Comparison of ENCODE assay signal across 39 mouse cellular contexts in genomic region chr5:3692956-3693355, GRCm38 (mm10). TPM values are rescaled to one million over a fixed set of nuclear protein-coding genes. Genes with fewer than 3 reads are reported as not detected.
"Had no signal": no experiment of that assay in that cellular context is flagged by ENCODE, and none has a peak within 500 bp of the region (broad histone marks: within the 10 kb centered on the region; RNA-seq: fewer than 3 reads in every experiment).

No protein-coding gene starts in this region.

- DNase-seq: gastrocnemius, postnatal 14 days; gastrocnemius, postnatal 36 days; heart, adult 2 months; heart, postnatal 14 days; heart, postnatal 36 days; kidney, adult 11 months; kidney, adult 2 months; kidney, adult 9 months; kidney, postnatal 14 days; kidney, postnatal 36 days; liver; liver, embryonic 13.5 days; liver, postnatal 0 days had no signal

RNA-seq across cellular contexts. Expression of gene Tmbim7, which starts 42.0 kb away (rescaled TPM):
- total RNA-seq: gastrocnemius, adult 8-10 months; gastrocnemius, postnatal 14 days; gastrocnemius, postnatal 36 days; heart, adult 2 months; heart, postnatal 14 days; heart, postnatal 36 days; hematopoietic stem cell, adult 5-6 weeks; hindbrain, postnatal 0 days; layer of hippocampus, adult 18-20 months; layer of hippocampus, adult 8-10 months; layer of hippocampus, postnatal 10 days; layer of hippocampus, postnatal 25 days; left cerebral cortex, adult 2 months; left cerebral cortex, postnatal 14 days; left cerebral cortex, postnatal 36 days had no signal
- polyA plus RNA-seq: heart, embryonic 11.5 days; heart, embryonic 13.5 days; heart, embryonic 15.5 days; heart, postnatal 0 days; hindbrain, embryonic 11.5 days; hindbrain, embryonic 13.5 days; hindbrain, embryonic 15.5 days; hindbrain, postnatal 0 days; intestine, embryonic 14.5 days; intestine, embryonic 16.5 days; kidney, adult 2 months; kidney, embryonic 15.5 days; kidney, postnatal 0 days; large intestine, adult 2 months; limb, embryonic 10.5 days; limb, embryonic 12.5 days; liver, embryonic 11.5 days; liver, embryonic 13.5 days; liver, embryonic 15.5 days; liver, postnatal 0 days had no signal
